18 mouse cellular contexts compared by ENCODE assay signal in genomic region chr11:119207986-119208385, GRCm38 (mm10). TPM values are rescaled to one million over a fixed set of nuclear protein-coding genes. Genes with fewer than 3 reads are reported as not detected.
A peak's percentile ranks its signal among the peaks of the same experiment; 100 is the strongest.
DNase-seq lines count a peak whose midpoint lies in the region; ATAC-seq and TF ChIP-seq lines count a peak whose summit lies in the region.
"Had no signal": no experiment of that assay in that cellular context is flagged by ENCODE, and none has a peak within 500 bp of the region (broad histone marks: within the 10 kb centered on the region; RNA-seq: fewer than 3 reads in every experiment).

No protein-coding gene starts in this region.

- H3K36me3 ChIP-seq in intestine, postnatal 0 days (ENCODE audit: control insufficient read depth, insufficient read depth), result peaks cover 26% of the 10 kb centered on the region; the same call in 1 of the 2 replicates
- H3K36me3 ChIP-seq in intestine, embryonic 15.5 days, result peaks cover 17% of the 10 kb centered on the region; the same call in 1 of the 2 replicates
- peaks cover 59% of the 10 kb centered on the region for H3K36me3 ChIP-seq in neural tube, embryonic 13.5 days
- H3K36me3 ChIP-seq in forebrain, embryonic 15.5 days, result peaks cover 22% of the 10 kb centered on the region

- no peaks in the 10 kb centered on the region for H3K4me1 ChIP-seq in intestine, postnatal 0 days (replicated peaks; ENCODE audit: control insufficient read depth, insufficient read depth, low read length)
- peaks cover 21% of the 10 kb centered on the region for H3K4me1 ChIP-seq in intestine, embryonic 15.5 days (replicated peaks)
- H3K4me1 ChIP-seq in neural tube, embryonic 13.5 days (replicated peaks), result peaks cover 45% of the 10 kb centered on the region
- peaks cover 44% of the 10 kb centered on the region for H3K4me1 ChIP-seq in forebrain, embryonic 15.5 days

- DNase-seq in neural tube, embryonic 10.5 days (ENCODE audit: extremely low spot score, low spot score), result no peak
- peak; percentile 67 for DNase-seq in Muller cell, postnatal 12 days (ENCODE audit: inconsistent ontology term)
- DNase-seq: adrenal gland, adult 8-10 months; cerebellum, adult 11 months; embryo, embryonic 11 days; gastrocnemius, postnatal 36 days; heart, adult 11 months; heart, postnatal 36 days had no signal

- no peak for TF ChIP-seq CTCF in intestine, postnatal 0 days (IDR thresholded peaks at IDR 0.05; ENCODE audit: low read depth)

- H3K4me3 ChIP-seq in intestine, postnatal 0 days (ENCODE audit: low read depth, low read length), result no peak overlapping the region
- H3K4me3 ChIP-seq in intestine, embryonic 15.5 days (replicated peaks), result no peak overlapping the region
- no peak overlapping the region for H3K4me3 ChIP-seq in neural tube, embryonic 13.5 days
- no peak overlapping the region for H3K4me3 ChIP-seq in forebrain, embryonic 15.5 days
- H3K4me3 ChIP-seq: embryonic facial prominence, embryonic 15.5 days; erythroblast, embryonic 14.5 days; forebrain, embryonic 10.5 days; heart, embryonic 13.5 days had no signal

- ATAC-seq in intestine, postnatal 0 days, result no peak
- no peak for ATAC-seq in intestine, embryonic 15.5 days
- no peak for ATAC-seq in neural tube, embryonic 13.5 days (ENCODE audit: low read depth)
- ATAC-seq in forebrain, embryonic 15.5 days (replicated peaks), result no peak
- ATAC-seq: forebrain, embryonic 14.5 days; hindbrain, embryonic 16.5 days had no signal

- no peak overlapping the region for H3K4me2 ChIP-seq in intestine, postnatal 0 days (replicated peaks; ENCODE audit: low read depth)
- H3K4me2 ChIP-seq in intestine, embryonic 15.5 days (replicated peaks), result no peak overlapping the region
- no peak overlapping the region for H3K4me2 ChIP-seq in neural tube, embryonic 13.5 days
- no peak overlapping the region for H3K4me2 ChIP-seq in forebrain, embryonic 15.5 days (replicated peaks)
- H3K4me2 ChIP-seq: embryonic facial prominence, embryonic 15.5 days; heart, embryonic 13.5 days had no signal

- WGBS in intestine, postnatal 0 days, result 93% methylated on average over 6 of the region's 6 CpGs
- WGBS in intestine, embryonic 15.5 days, result 93% methylated on average over 6 of the region's 6 CpGs
- 48% methylated on average over 6 of the region's 6 CpGs for WGBS in neural tube, embryonic 13.5 days
- 85% methylated on average over 6 of the region's 6 CpGs for WGBS in forebrain, embryonic 15.5 days

- H3K27me3 ChIP-seq in intestine, postnatal 0 days (replicated peaks; ENCODE audit: control insufficient read depth, insufficient read depth, low read length), result no peaks in the 10 kb centered on the region
- no peaks in the 10 kb centered on the region for H3K27me3 ChIP-seq in intestine, embryonic 15.5 days (replicated peaks)
- no peaks in the 10 kb centered on the region for H3K27me3 ChIP-seq in neural tube, embryonic 13.5 days
- no peaks in the 10 kb centered on the region for H3K27me3 ChIP-seq in forebrain, embryonic 15.5 days
- H3K27me3 ChIP-seq: embryonic facial prominence, embryonic 15.5 days; heart, embryonic 13.5 days had no signal

- H3K9me3 ChIP-seq in intestine, postnatal 0 days (ENCODE audit: control insufficient read depth), result no peaks in the 10 kb centered on the region
- no peaks in the 10 kb centered on the region for H3K9me3 ChIP-seq in intestine, embryonic 15.5 days
- no peaks in the 10 kb centered on the region for H3K9me3 ChIP-seq in neural tube, embryonic 13.5 days
- H3K9me3 ChIP-seq in forebrain, embryonic 15.5 days, result no peaks in the 10 kb centered on the region
- H3K9me3 ChIP-seq: embryonic facial prominence, embryonic 15.5 days; forebrain, embryonic 10.5 days; heart, embryonic 13.5 days had no signal

- peak overlapping the region; percentile 7; the same call in 1 of the 2 replicates for H3K27ac ChIP-seq in intestine, postnatal 0 days (ENCODE audit: low read depth, low read length)
- H3K27ac ChIP-seq in intestine, embryonic 15.5 days, result no peak overlapping the region
- H3K27ac ChIP-seq in neural tube, embryonic 13.5 days (replicated peaks), result 0 out of 2 replicates have a peak overlapping the region, but pooled peaks have one; percentile 15
- no peak overlapping the region for H3K27ac ChIP-seq in forebrain, embryonic 15.5 days (replicated peaks)
- H3K27ac ChIP-seq: embryonic facial prominence, embryonic 15.5 days; forebrain, embryonic 10.5 days; heart, embryonic 13.5 days had no signal

- no peak overlapping the region for H3K9ac ChIP-seq in intestine, postnatal 0 days (ENCODE audit: low read depth, low read length)
- no peak overlapping the region for H3K9ac ChIP-seq in intestine, embryonic 15.5 days
- no peak overlapping the region for H3K9ac ChIP-seq in neural tube, embryonic 13.5 days
- H3K9ac ChIP-seq in forebrain, embryonic 15.5 days (replicated peaks), result no peak overlapping the region
- H3K9ac ChIP-seq: embryonic facial prominence, embryonic 15.5 days had no signal

RNA-seq across cellular contexts. Expression of gene Tbc1d16, which starts 20.3 kb away (rescaled TPM):
- 3.8 and 4.5 TPM in 2 replicates for polyA plus RNA-seq in intestine, postnatal 0 days (2015; fragmentation: Nextera tagmentation; extraction: Ambion mirVana)
- polyA plus RNA-seq in intestine, embryonic 15.5 days (2015; fragmentation: Nextera tagmentation; extraction: Ambion mirVana), result 13.9 and 15.3 TPM in 2 replicates
- polyA plus RNA-seq in neural tube, embryonic 13.5 days (2015; fragmentation: Nextera tagmentation; extraction: Ambion mirVana), result 49.0 and 50.8 TPM in 2 replicates
- polyA plus RNA-seq in forebrain, embryonic 15.5 days (2015; fragmentation: Nextera tagmentation; extraction: Ambion mirVana), result 52.4 and 54.6 TPM in 2 replicates

RNA-seq across cellular contexts. Expression of gene Ccdc40, which starts 20.4 kb away (rescaled TPM):
- polyA plus RNA-seq in intestine, postnatal 0 days (2015; fragmentation: Nextera tagmentation; extraction: Ambion mirVana), result 1.5 and 1.8 TPM in 2 replicates
- 2.5 and 2.6 TPM in 2 replicates for polyA plus RNA-seq in intestine, embryonic 15.5 days (2015; fragmentation: Nextera tagmentation; extraction: Ambion mirVana)
- 15.7 and 15.8 TPM in 2 replicates for polyA plus RNA-seq in neural tube, embryonic 13.5 days (2015; fragmentation: Nextera tagmentation; extraction: Ambion mirVana)
- 12.9 and 13.7 TPM in 2 replicates for polyA plus RNA-seq in forebrain, embryonic 15.5 days (2015; fragmentation: Nextera tagmentation; extraction: Ambion mirVana)

RNA-seq across cellular contexts. Expression of gene Gaa, which starts 59.7 kb away (rescaled TPM):
- polyA plus RNA-seq in intestine, postnatal 0 days (2015; fragmentation: Nextera tagmentation; extraction: Ambion mirVana), result 71.6 and 79.0 TPM in 2 replicates
- 66.3 and 69.1 TPM in 2 replicates for polyA plus RNA-seq in intestine, embryonic 15.5 days (2015; fragmentation: Nextera tagmentation; extraction: Ambion mirVana)
- 58.0 and 62.5 TPM in 2 replicates for polyA plus RNA-seq in neural tube, embryonic 13.5 days (2015; fragmentation: Nextera tagmentation; extraction: Ambion mirVana)
- 43.9 and 49.8 TPM in 2 replicates for polyA plus RNA-seq in forebrain, embryonic 15.5 days (2015; fragmentation: Nextera tagmentation; extraction: Ambion mirVana)

Comparison
In these comparisons a context has a peak if more than half of its experiments do, and no peak if none do; other contexts are left out.
1. H3K27ac ChIP-seq: peak in intestine, postnatal 0 days (single experiment) and neural tube, embryonic 13.5 days (single experiment); none in intestine, embryonic 15.5 days (single experiment) and forebrain, embryonic 15.5 days (single experiment).